Mouse (Mus musculus) kidney, postnatal 10 days (tissue): ENCODE results near the gene Mrgprb4.

ENCODE experiments used
- DNase-seq: peaks from one replicate; pipeline ENCODE4 v3.0.0; 2021; ENCODE audit warnings: mixed read lengths

Mrgprb4 gene

DNA sequence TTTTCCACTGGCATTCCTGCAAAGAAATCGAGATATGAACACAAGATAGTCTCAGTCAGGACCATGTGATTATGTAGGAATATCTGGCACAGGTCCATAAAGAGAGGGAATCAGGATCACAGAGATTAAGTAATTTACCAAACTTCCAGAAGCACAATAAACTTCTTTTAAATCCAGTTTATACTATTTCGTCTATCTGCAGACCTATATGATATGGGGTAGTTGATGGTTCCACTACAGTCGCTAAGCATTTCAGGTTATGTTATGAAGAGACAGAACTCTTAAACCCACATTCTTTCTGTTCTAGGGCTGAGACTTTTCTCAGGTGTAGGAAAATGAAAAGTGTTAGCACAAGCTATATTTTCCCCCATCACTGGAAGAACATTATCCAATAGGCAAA lies at the start of gene Mrgprb4:
Mrgprb4 (minus strand) TSS at position 101 of the 400 bp plus-strand sequence.
- no peak for DNase-seq

DNA sequence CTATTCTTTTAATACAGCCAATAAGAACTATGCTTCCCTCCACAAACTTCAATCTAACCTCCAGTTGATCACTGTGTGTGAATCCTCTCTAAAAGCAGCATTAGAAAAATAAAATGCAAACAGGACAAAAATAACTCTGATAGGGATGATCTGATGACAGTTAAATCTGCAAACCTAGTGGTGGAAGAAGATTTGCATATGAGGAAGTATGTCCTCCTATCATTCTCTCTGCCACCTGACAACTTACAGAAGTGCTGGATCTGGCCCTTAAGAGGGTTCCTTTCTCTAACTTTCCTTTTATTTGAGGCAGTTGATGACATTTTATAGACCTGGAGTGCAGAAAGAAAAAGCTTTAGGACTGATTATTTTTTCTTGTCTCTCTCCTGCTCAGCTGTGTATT lies 27.0 kb upstream of the Mrgprb4 start:
- DNase-seq: no peak

DNA sequence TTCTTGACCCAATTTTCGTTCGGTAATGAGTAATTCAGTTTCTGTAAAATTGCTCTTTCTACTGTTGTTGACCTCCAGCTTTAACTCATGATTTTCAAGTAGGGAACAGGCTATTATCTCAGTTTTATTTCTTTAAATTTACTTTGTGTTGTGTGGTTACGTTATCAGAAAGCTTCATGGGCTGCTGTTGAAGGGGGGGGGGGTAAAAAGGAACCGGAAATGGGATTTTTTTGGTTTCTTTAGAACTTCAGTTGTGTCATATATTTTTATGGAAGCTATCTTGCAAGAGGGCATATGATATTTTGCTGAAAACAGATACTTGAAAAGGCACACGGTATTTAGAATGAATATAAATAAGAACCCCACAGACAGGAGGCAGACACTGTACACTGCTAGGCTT lies 26.0 kb upstream of the Mrgprb4 start:
- no peak for DNase-seq

DNA sequence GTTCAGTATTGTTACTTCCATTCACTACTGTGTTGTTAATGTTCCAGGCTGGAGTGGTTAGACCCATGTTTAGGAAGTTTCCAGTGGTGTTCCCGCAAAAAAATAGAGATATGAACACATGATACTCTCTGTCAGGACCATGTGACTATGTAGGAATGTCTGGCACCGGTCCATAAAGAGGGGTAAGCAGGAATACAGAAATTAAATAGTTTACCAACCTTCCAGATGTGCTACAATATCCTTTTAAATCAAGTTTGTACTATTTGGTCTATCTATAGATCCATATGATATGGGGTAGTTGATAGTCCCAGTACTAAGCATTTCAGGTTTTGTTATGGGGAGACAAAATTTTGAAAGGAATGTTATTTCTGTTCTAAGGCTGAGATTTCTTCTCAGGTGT lies 30.2 kb downstream of the Mrgprb4 start, which contains the start of gene Mrgprb5:
Mrgprb5 (minus strand) TSS at position 101 of the 400 bp plus-strand sequence.
- DNase-seq: no peak

DNA sequence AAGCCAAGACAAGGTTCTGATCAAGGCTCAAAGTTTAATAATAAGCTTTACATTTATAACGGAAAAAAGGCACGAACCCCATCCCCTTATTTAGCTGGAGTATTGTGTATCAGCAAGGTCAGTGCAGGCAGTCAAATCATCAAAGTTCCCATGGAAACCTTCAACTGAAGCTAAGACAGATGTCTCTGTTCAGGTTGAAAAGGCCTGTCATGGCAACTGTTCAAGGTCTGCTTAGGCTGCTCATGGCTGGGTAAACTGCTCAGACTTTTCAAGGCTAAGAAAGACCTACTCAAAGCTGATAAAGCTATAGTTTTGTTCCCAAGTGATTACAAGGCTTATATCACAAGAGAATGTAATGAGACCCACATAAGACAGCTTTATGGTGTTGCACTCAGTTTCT lies 31.6 kb downstream of the Mrgprb4 start:
- no peak for DNase-seq
